Mouse (Mus musculus): ENCODE measurements around the gene Gm10184. TPM values are rescaled to one million over a fixed set of nuclear protein-coding genes. Genes with fewer than 3 reads are reported as not detected.
"Not testable (repeated sequence)": the region's sequence is repeated elsewhere in the genome, so short reads cannot be mapped to it uniquely, and the experiment has no call there.

The Gm10184 gene
- polyA plus RNA-seq (2016; fragmentation: Nextera tagmentation; extraction: Ambion mirVana): 53.8 and 55.0 TPM in 2 replicates

DNA sequence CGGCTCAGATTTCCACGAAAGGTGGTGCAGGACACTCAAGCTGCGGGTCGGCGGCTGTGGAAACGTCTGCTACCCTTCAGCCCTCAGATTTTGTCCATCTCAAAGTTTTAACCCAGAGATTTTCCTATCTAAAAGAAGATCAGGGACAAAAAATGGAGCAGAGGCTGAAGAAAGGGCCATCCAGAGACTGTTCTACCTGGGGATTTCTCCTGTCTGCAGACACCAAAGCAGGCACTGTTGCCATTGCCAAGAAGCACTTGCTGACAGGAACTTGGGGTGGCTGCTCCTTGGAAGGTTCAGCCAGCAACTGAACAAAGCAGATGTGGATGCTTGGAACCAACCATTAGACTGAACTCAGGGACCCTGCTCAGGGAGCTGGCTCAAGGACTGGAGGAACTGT, at the start of gene Gm10184:
Gm10184 (minus strand) TSS at position 101 of the 400 bp plus-strand sequence.
- no peak within 1 kb of the TSS for H3K4me3 ChIP-seq
- no peaks in the 10 kb centered on the region for H3K4me1 ChIP-seq
- H3K27ac ChIP-seq: no peak within 1 kb of the TSS
- H3K27me3 ChIP-seq (replicated peaks): no peaks in the 10 kb centered on the region
- no peaks in the 10 kb centered on the region for H3K9me3 ChIP-seq (replicated peaks)
- WGBS (ENCODE audit: insufficient replicate concordance): 86% methylated on average over 6 of the region's 6 CpGs
- H3K36me3 ChIP-seq: no peaks in the 10 kb centered on the region
- H3K4me2 ChIP-seq: no peak within 1 kb of the TSS
- no peak for ATAC-seq
- no peak within 1 kb of the TSS for H3K9ac ChIP-seq

DNA sequence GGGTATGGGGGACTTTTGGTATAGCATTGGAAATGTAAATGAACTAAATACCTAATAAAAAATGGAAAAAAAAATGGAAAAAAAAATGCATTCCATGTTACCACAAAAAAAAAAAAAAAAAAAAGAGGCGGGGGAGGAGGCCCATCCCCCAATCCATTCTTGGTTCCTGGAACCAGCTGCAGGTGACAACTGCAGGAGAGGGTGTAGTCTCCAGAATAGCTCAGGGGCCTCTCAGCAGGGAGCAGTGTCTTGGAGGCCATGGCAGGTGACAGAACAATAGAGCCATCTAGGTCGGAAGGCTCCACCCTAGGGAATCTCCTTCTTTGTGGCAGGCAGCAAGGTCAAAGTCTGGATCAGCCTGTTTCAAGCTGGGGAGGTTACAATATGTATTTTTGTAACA, 23.7 kb upstream of the Gm10184 start:
- H3K27me3 ChIP-seq (replicated peaks): no peaks in the 10 kb centered on the region
- no peak overlapping the region for H3K9ac ChIP-seq
- H3K4me2 ChIP-seq: no peak overlapping the region
- no peak for ATAC-seq
- H3K4me1 ChIP-seq: no peaks in the 10 kb centered on the region
- H3K4me3 ChIP-seq: no peak overlapping the region
- WGBS (ENCODE audit: insufficient replicate concordance): 77% methylated on average over 2 of the region's 2 CpGs
- no peak overlapping the region for H3K27ac ChIP-seq
- no peaks in the 10 kb centered on the region for H3K36me3 ChIP-seq
- H3K9me3 ChIP-seq (replicated peaks): no peaks in the 10 kb centered on the region

DNA sequence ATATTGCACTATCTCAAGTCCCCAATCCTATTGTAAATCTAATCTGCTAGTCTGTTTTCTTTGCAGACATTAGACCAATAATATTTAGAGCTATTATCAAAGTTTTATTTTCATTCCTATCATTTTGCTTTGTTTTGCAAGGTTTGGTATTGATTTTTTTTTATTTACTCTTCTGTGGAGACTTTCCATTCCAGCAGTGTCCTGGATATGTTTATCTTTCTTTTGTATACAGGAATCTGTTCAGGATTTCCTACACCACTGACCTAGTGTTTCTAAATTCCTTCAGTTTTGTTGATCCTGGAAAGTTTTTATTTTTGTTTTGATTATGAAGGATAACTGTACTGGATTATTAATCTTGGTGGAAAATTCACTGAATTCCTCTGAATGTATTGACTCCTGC, 2.6 kb downstream of the Gm10184 start:
- Histone ChIP-seq H3K9me3 (replicated peaks) (no peaks in the 10 kb centered on the region), H3K27ac (no peak overlapping the region), H3K27me3 (replicated peaks) (no peaks in the 10 kb centered on the region), H3K4me3 (no peak overlapping the region), H3K4me2 (no peak overlapping the region), H3K36me3 (no peaks in the 10 kb centered on the region), H3K9ac (no peak overlapping the region), H3K4me1 (no peaks in the 10 kb centered on the region)
- ATAC-seq: no peak

DNA sequence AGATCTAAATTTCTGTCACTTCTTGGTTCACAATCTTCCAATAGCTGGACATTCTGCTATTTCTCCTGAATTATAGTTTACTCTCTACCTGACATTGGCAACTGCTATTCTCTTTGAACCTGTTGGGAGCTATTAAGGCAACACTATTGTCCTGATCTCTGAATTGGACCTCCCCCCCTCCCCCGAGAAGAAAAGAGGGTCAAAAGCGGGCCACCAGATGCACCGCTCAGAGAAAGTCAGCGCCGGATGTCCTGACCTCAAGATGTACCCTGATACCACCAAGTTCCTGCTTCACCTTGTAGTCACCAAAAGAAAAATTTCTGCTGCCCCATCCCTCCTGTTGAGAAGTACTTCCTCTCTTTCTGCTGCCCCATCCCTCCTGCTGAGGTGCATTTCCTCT, 5.5 kb downstream of the Gm10184 start:
- H3K4me3 ChIP-seq; ATAC-seq; H3K4me2 ChIP-seq; H3K27ac ChIP-seq; H3K27me3 ChIP-seq (replicated peaks); H3K36me3 ChIP-seq; H3K4me1 ChIP-seq; H3K9ac ChIP-seq; H3K9me3 ChIP-seq (replicated peaks): not testable (repeated sequence)
- WGBS (ENCODE audit: insufficient replicate concordance): 77% methylated on average over 5 of the region's 5 CpGs

DNA sequence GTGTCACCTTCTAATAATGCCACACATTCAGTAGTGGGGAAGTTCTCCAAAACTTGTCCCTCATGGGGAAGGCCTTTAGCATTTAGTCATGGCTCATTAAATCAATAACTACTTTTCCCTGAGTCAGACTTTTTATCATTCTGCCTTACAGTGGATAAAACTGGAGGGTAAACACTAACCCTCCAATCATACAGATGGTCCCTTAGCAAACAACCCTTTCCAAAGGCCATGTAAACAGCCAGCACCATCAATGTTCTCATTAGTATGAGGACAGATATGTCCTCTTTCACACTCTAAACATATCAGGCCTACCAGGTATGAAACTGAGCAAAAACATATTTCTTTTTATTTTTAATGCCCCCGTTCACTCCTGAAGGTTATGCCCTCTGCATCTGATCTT, 7.5 kb downstream of the Gm10184 start:
- no peaks in the 10 kb centered on the region for H3K27me3 ChIP-seq (replicated peaks)
- ATAC-seq: no peak
- H3K9me3 ChIP-seq (replicated peaks): no peaks in the 10 kb centered on the region
- no peak overlapping the region for H3K27ac ChIP-seq
- no peak overlapping the region for H3K9ac ChIP-seq
- H3K36me3 ChIP-seq: no peaks in the 10 kb centered on the region
- 60% methylated on average over 1 of the region's 1 CpGs for WGBS (ENCODE audit: insufficient replicate concordance)
- no peak overlapping the region for H3K4me2 ChIP-seq
- no peak overlapping the region for H3K4me3 ChIP-seq
- H3K4me1 ChIP-seq: no peaks in the 10 kb centered on the region

DNA sequence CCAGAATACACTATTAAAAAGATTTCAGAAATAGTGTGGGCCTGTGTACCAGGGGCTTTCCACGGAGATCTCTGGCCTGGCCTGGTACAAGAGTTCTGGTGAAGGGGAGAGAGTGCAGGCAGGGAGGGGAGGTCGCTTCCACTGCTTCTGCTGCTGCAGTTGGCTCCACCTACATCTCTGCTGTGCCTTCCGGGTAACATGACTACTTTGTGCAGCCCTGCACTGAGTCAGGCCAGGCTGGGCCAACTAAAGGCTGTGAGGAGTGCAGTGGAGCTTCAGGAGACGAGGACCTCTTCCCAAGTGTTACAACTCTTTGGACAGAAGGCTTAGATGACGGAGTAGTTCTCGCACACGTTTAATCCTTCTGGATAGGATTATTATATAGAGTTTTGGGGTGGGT, 9.6 kb downstream of the Gm10184 start:
- H3K9ac ChIP-seq: no peak overlapping the region
- 49% methylated on average over 7 of the region's 7 CpGs for WGBS (ENCODE audit: insufficient replicate concordance)
- no peak overlapping the region for H3K4me3 ChIP-seq
- ATAC-seq: no peak
- H3K4me1 ChIP-seq: no peaks in the 10 kb centered on the region
- H3K27me3 ChIP-seq (replicated peaks): no peaks in the 10 kb centered on the region
- H3K9me3 ChIP-seq (replicated peaks): no peaks in the 10 kb centered on the region
- H3K4me2 ChIP-seq: no peak overlapping the region
- no peaks in the 10 kb centered on the region for H3K36me3 ChIP-seq
- H3K27ac ChIP-seq: no peak overlapping the region

DNA sequence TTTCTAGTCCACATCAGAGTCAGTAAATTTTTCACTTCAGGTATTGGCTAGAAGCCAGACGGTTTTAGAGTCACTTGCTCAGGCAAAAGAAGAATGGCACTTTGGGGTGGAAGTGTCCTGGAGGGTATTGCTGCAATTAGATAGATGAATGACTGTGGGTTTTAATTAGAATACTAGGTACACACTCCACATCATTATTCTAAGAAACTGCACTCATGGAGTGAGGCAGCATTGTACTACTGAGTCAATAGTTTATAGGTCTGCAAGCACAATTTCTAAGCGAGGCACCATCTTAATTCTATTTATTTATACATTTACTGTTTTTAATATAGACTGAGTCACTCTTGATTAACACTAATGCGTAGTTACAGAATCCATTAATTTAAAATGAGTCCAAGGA, 10.4 kb downstream of the Gm10184 start:
- H3K27ac ChIP-seq: no peak overlapping the region
- no peak overlapping the region for H3K4me2 ChIP-seq
- no peak overlapping the region for H3K4me3 ChIP-seq
- H3K9me3 ChIP-seq (replicated peaks): no peaks in the 10 kb centered on the region
- H3K36me3 ChIP-seq: no peaks in the 10 kb centered on the region
- no peak overlapping the region for H3K9ac ChIP-seq
- H3K4me1 ChIP-seq: no peaks in the 10 kb centered on the region
- H3K27me3 ChIP-seq (replicated peaks): no peaks in the 10 kb centered on the region
- 56% methylated on average over 3 of the region's 3 CpGs for WGBS (ENCODE audit: insufficient replicate concordance)
- no peak for ATAC-seq

DNA sequence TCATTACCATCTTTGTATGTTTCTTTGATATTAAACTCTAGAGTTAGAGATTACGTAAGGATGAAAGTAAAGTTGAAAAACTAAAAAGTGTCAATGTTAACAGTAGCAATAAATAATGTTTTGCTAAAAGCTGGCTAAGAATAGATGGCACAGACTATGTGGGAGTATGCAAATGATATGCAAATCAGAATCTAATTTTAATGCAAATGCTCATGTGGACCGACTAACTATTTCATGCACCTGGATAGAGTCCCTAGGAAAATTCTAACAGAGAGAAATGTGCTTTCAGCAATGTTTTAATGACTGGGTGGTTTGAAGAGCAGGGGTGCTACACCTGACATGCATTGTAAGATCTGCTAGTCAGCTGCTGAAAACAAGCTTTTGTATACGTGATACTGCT, 45.3 kb downstream of the Gm10184 start:
- H3K4me3 ChIP-seq: no peak overlapping the region
- no peak overlapping the region for H3K9ac ChIP-seq
- no peak overlapping the region for H3K27ac ChIP-seq
- H3K27me3 ChIP-seq (replicated peaks): no peaks in the 10 kb centered on the region
- WGBS (ENCODE audit: insufficient replicate concordance): 68% methylated on average over 3 of the region's 3 CpGs
- no peak overlapping the region for H3K4me2 ChIP-seq
- no peak for ATAC-seq
- H3K36me3 ChIP-seq: no peaks in the 10 kb centered on the region
- H3K4me1 ChIP-seq: no peaks in the 10 kb centered on the region
- no peaks in the 10 kb centered on the region for H3K9me3 ChIP-seq (replicated peaks)
